Mouse (Mus musculus) layer of hippocampus, adult 18-20 months (tissue): ENCODE results near the gene A630001G21Rik. TPM values are rescaled to one million over a fixed set of nuclear protein-coding genes. Genes with fewer than 3 reads are reported as not detected.
"Not testable (repeated sequence)": the region's sequence is repeated elsewhere in the genome, so short reads cannot be mapped to it uniquely, and the experiment has no call there.

ENCODE experiments used
- DNase-seq, 2 experiments: peaks; one replicate each; pipeline ENCODE4 v3.0.0; 2022; ENCODE audit warnings: low spot score in 2 of 2
- long read RNA-seq: library from polyadenylated mRNA; stranded (forward); transcript quantifications from one replicate; pipeline ENCODE4 v2.0.0, GENCODE M21; 2021
- total RNA-seq, 2 experiments: library from RNA; stranded (reverse); gene quantifications; 2 replicates each; pipeline ENCODE4 v1.2.3; 2021

Gene A630001G21Rik
- total RNA-seq = under 1 TPM; 0.25 to 0.68 TPM
- long read RNA-seq = 0 reads

GRCm38 (mm10) chr1:85778436-85778835, at the start of gene A630001G21Rik:
Gene A630001G21Rik, minus strand, starts transcription at chr1:85778643.
- DNase-seq = no peak

GRCm38 (mm10) chr1:85827166-85827565, 48.7 kb upstream of the A630001G21Rik start:
- peak in 1 of 2 experiments; percentile 26 for DNase-seq

- no peak for DNase-seq
Measured at GRCm38 (mm10) chr1:85824905-85825304, 46.5 kb upstream of the A630001G21Rik start.

DNA sequence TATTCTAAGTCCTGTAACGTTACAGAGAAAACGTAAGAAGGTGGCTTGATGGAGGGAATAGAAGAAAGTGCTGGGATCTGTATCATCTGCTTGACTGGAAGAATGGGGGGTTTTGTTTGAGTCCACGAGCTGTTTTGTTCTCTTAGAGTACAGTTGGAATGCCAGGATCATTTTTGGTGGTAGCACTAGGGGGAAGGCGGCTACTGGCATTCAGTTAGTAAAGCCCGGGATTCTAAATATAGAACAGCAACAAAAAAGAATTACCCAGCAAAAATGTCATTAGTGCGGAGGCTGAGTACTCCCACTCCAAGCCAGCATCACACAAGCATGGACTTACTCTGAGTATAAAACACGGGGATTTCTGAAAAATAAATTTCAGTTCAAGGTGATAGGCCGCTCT, 43.8 kb upstream of the A630001G21Rik start:
- DNase-seq = peak; percentile 13 to 63

DNA sequence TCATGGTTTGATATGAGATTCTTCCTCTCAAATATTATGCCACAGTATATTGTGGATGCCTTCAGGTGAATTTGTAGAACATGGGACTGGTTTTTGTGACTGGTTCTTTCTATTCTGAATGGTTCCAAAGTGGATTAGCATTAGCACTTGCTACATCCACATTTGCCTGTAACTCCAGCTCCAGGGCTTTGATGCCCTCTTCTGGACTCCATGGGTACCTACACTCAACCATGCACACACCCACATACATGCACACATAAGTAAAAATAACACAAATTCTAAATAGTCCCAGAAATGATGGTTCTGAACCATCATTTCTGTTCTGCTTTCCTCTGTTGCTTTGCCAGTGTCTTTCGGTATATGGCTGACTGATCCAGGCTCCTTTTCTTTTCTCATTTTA, 41.3 kb upstream of the A630001G21Rik start:
- DNase-seq = no peak

GRCm38 (mm10) chr1:85818121-85818520, 39.7 kb upstream of the A630001G21Rik start:
- no peak for DNase-seq

DNA sequence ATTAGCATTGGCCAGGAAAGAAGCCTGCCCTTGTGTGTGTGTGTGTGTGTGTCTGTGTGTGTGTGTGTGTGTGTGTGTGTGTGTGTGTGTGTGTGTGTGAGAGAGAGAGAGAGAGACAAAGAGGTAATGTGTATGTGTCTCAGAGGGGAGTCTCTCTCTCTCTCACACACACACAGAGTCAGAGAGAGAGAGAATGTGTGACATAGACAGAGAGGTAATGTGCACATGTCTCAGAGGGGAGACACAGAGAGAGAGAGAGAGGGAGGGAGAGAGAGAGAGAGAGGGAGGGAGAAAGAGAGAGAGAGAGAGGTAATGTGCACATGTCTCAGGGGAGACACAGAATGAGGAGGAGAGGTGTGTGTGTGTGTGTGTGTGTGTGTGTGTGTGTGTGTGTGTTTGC, 35.8 kb upstream of the A630001G21Rik start:
- not testable (repeated sequence) for DNase-seq

- no peak for DNase-seq
Measured at GRCm38 (mm10) chr1:85810787-85811186, 32.3 kb upstream of the A630001G21Rik start.

GRCm38 (mm10) chr1:85810343-85810742, 31.9 kb upstream of the A630001G21Rik start:
- DNase-seq = no peak

- DNase-seq = no peak
Measured at GRCm38 (mm10) chr1:85809256-85809655, 30.8 kb upstream of the A630001G21Rik start.

GRCm38 (mm10) chr1:85804551-85804950, 26.1 kb upstream of the A630001G21Rik start:
- DNase-seq = no peak

DNA sequence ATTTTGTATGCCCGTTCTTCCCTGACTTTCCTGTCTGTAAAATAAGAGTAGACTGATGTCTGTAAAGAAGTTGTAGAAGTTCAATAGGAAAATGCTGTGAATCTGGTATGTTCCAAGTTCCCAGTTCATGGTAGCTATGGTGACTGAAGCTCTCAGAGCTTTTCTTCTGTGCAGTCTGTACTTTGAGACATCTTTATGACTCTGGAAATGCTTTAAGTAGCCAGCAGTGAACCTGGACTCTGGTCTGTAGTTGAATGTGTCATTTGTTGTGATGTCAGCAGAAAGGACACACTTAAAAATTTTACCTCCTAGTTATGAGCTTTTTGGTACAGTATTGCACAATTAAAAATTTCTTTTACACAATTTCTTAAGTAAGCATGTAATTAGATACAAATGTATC, 24.1 kb upstream of the A630001G21Rik start:
- no peak for DNase-seq

DNA sequence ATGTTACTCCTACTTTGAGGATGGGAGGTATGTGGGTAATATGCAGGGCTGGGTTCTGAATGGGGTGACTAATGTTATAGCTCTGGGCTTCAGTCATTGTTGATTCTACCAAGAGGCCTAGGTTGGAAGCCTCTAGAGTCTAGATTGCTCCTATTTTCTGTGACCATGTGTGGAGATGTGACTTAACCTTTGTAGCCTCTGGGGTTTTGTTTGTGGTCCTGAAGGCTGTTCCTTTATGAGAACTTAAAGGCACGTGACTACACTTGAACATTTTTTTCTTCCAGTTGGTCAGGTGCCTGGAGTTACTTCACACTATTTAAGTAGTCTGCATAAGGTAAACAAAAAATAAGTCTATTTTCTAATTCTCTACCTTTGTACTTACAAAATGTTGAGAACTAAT, 21.3 kb upstream of the A630001G21Rik start:
- no peak for DNase-seq

DNA sequence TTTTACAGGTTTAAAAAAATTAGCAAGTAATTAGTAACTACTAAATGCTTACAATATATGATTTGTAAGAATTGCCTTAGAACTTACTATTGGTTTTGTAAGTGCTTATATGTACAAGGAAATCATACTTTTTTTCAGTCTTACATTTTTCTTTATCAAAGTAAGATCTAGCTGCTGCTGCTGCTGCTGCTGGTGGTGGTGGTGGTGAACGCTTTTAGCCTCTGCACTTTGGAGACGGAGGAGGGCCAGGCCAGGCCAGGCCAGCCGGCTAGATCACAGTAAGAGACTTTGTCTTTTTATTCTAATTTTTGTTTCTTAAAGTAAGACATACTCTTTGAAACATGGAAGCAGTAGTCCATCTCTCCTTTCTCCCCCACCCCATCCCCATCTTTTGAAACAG, 16.8 kb upstream of the A630001G21Rik start:
- no peak for DNase-seq

DNA sequence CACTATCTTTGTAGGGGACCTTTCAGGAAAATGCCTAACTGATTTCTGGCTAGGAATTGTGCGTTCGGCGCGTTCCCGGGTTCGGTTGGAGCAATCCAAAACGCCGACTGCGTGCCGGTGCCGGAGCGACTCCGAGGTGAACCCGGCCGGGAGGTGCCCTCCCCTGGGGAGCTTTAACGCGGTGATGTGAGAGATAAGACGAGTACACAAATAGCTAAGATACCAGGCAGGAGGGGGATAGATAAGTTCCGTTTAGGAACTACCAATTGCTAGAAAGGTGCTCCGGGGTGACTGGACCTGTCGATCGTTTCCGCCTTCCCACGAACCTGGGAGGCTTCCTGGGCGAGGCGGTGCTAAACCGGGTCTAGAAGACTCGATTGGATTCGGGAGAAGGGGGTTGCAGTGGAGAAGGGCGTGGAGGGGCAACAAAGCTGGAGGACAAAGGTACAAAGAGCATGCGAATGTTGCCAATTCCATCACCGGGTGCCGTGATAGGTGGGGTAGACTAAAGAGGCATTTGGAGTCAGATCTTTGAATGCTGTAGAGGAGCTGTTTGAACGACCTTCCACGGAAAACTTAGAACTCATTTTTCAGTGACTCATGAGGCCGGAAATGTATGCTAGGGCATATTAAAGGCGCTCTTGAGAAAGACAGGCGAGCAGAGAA, 15.8 kb upstream of the A630001G21Rik start:
- peak in 1 of 2 experiments; percentile 3 for DNase-seq

DNA sequence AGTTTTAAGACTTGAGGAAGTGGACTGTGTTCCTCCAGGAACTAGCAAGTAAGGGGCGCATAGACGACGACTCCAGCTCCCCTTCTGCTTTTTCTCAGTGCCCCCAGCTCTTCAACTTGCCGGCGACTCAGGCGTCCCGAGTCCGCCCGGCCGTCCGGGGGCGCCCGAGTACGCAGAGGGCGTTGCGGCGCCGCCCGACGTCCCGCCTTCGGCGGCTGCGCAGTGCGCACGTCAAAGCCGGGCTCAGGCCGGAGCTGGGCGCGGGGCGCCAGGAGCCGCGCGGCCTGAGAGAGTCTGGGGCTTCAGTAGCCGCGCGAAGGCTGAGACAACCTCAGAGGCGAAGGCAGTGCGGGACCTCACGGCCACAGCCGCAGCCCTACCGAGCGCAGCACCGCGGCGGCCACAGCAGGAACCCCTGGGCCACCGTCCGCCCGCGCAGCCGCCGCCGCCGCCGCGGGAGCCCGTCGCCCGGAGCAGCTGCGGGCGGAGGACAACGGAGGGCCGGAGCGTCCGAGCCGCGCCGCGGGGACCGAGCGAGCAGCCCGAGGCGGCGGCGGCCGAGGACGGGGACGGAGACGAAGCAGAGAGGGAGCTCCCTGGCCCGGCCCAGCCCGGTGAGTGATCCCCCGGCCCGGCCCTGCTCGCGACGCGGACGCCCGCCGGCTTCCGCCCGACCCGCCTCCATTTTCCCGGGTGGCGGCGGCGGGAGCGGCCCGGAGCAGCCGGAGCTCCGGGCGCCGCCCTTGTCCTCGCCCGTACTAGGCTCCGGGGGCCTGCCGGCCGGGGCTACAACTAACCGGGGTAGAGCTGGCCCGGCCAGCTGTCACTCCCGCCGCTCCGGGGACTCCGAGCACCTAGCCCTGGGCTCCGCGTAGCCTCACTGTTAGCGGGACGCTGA, 15.0 kb upstream of the A630001G21Rik start, which contains the start of gene Cab39:
Gene Cab39, plus strand, starts transcription at position 234 of the 898 bp plus-strand sequence.
- peak; percentile 83 to 90 for DNase-seq

GRCm38 (mm10) chr1:85791476-85791875, 13.0 kb upstream of the A630001G21Rik start:
- no peak for DNase-seq

DNA sequence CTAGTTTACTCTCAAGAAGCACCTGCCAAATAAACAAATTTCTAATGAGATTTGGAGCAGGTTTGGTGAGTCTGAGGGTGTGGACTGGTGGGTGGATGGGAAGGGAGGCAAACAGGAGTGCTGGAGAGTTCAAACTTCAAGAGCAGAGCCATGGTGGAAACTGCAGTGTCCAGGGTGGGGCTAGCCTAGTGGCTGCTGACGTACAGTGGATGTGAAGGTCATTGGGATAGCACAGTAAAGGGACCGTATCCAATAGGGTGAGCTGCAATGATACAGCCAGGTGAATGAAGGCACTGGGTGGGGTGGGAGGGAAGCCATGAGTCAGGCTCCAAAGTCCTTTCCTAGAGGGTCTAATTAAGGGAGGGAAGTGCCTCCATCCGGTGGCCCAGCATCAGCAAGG, 12.1 kb upstream of the A630001G21Rik start:
- no peak for DNase-seq

- no peak for DNase-seq
Measured at GRCm38 (mm10) chr1:85779428-85780180, 1.2 kb upstream of the A630001G21Rik start.

DNA sequence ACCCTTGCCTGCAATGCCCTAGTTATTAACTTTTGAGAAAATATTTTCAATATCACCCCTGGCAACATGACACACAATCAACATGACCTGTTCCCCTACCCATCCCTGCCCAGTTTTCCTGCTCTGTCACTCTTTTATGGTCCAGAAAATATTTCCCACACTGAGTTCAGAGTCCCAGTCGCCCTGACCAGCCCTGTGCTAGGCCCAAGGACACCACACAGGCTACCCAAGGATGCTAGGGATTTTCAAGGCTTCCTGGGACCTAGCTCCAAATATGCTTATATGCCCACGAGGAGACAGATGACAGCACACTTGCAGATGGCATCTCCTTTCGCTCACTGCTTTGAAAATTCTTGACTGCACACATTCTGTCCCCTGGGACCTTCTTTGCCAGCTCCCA, 569 bp upstream of the A630001G21Rik start:
- DNase-seq = no peak

GRCm38 (mm10) chr1:85776154-85776553, 2.3 kb downstream of the A630001G21Rik start:
- DNase-seq = no peak
